Mouse (Mus musculus): ENCODE measurements around the gene Ctla2a. TPM values are rescaled to one million over a fixed set of nuclear protein-coding genes. Genes with fewer than 3 reads are reported as not detected.
"Not testable (repeated sequence)": the region's sequence is repeated elsewhere in the genome, so short reads cannot be mapped to it uniquely, and the experiment has no call there.

Ctla2a gene
- 12.0 and 13.4 TPM in 2 replicates for polyA plus RNA-seq (2012; rRNA removed)

- peak in 1 of 2 experiments; percentile 17 for DNase-seq (ENCODE audit: low read depth in 1 of 2, low spot score in 2 of 2)
- H3K27ac ChIP-seq (ENCODE audit: insufficient read depth, low read length) = no peak within 1 kb of the TSS
- H3K27me3 ChIP-seq (ENCODE audit: control insufficient read depth, insufficient read depth, low read length) = no peaks in the 10 kb centered on the region
- TF ChIP-seq CTCF (IDR thresholded peaks at IDR 0.05; ENCODE audit: extremely low read depth, insufficient read depth, insufficient read length, insufficient replicate concordance) = no peak
- TF ChIP-seq POLR2A (IDR thresholded peaks at IDR 0.05; ENCODE audit: low read depth, low read length) = no peak
- H3K4me3 ChIP-seq (ENCODE audit: extremely low read depth, insufficient read depth, insufficient read length) = no peak within 1 kb of the TSS
- H3K4me1 ChIP-seq (ENCODE audit: control insufficient read depth, insufficient read depth, insufficient read length) = no peaks in the 10 kb centered on the region
- no peaks in the 10 kb centered on the region for H3K36me3 ChIP-seq (ENCODE audit: control insufficient read depth, insufficient read depth, low read length)
- WGBS = 3% methylated on average over 5 of the region's 5 CpGs
These were observed at the start of gene Ctla2a, which contains the start of gene Gm49391 for GRCm38 (mm10) chr13:60936500-60936901. Gene Ctla2a (minus strand): TSS chr13:60936625. Gene Gm49391 (minus strand): TSS chr13:60936571.

DNA sequence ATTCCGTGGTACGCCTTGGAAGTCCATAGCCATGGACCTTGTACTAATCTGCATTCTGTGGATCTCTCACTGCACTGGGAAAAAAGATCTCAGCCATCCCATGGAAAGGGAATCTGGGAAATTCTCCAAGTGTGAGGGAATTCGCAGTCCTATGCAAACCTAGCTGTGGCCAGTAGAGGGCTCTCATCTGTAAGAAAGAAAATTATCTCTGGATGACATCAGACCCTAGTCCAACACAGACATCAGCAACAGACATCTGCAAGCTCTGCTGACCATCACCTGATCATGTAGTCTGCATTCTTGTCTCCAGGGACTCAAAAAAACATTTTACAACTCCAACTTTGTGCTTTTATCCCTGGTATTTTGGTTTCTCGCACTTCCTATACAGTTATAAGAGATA, 35.9 kb upstream of the Ctla2a start:
- not testable (repeated sequence) for DNase-seq (ENCODE audit: low read depth in 1 of 2, low spot score in 2 of 2); H3K27ac ChIP-seq (ENCODE audit: insufficient read depth, low read length); H3K4me1 ChIP-seq (ENCODE audit: control insufficient read depth, insufficient read depth, insufficient read length); H3K4me3 ChIP-seq (ENCODE audit: extremely low read depth, insufficient read depth, insufficient read length); H3K36me3 ChIP-seq (ENCODE audit: control insufficient read depth, insufficient read depth, low read length); H3K27me3 ChIP-seq (ENCODE audit: control insufficient read depth, insufficient read depth, low read length)
- 82% methylated on average over 4 of the region's 4 CpGs for WGBS

GRCm38 (mm10) chr13:60963985-60964384, 27.6 kb upstream of the Ctla2a start:
- DNase-seq (ENCODE audit: low read depth in 1 of 2, low spot score in 2 of 2); H3K4me3 ChIP-seq (ENCODE audit: extremely low read depth, insufficient read depth, insufficient read length); H3K4me1 ChIP-seq (ENCODE audit: control insufficient read depth, insufficient read depth, insufficient read length); H3K27ac ChIP-seq (ENCODE audit: insufficient read depth, low read length); H3K36me3 ChIP-seq (ENCODE audit: control insufficient read depth, insufficient read depth, low read length); H3K27me3 ChIP-seq (ENCODE audit: control insufficient read depth, insufficient read depth, low read length): not testable (repeated sequence)
- 55% methylated on average over 5 of the region's 5 CpGs for WGBS

- H3K4me3 ChIP-seq (ENCODE audit: extremely low read depth, insufficient read depth, insufficient read length) = no peak overlapping the region
- DNase-seq (ENCODE audit: low read depth in 1 of 2, low spot score in 2 of 2) = no peak
- H3K27me3 ChIP-seq (ENCODE audit: control insufficient read depth, insufficient read depth, low read length) = no peaks in the 10 kb centered on the region
- WGBS = 78% methylated on average over 5 of the region's 5 CpGs
- H3K36me3 ChIP-seq (ENCODE audit: control insufficient read depth, insufficient read depth, low read length) = no peaks in the 10 kb centered on the region
- H3K4me1 ChIP-seq (ENCODE audit: control insufficient read depth, insufficient read depth, insufficient read length) = no peaks in the 10 kb centered on the region
- TF ChIP-seq POLR2A (IDR thresholded peaks at IDR 0.05; ENCODE audit: low read depth, low read length) (no peak), CTCF (IDR thresholded peaks at IDR 0.05; ENCODE audit: extremely low read depth, insufficient read depth, insufficient read length, insufficient replicate concordance) (no peak)
- H3K27ac ChIP-seq (ENCODE audit: insufficient read depth, low read length) = no peak overlapping the region
These were observed 25.3 kb upstream of the Ctla2a start for GRCm38 (mm10) chr13:60961706-60962105.

- H3K27ac ChIP-seq (ENCODE audit: insufficient read depth, low read length); H3K27me3 ChIP-seq (ENCODE audit: control insufficient read depth, insufficient read depth, low read length): not testable (repeated sequence)
- WGBS = 80% methylated on average over 3 of the region's 3 CpGs
These were observed 5.5 kb upstream of the Ctla2a start, which contains the start of gene Tpbpa for GRCm38 (mm10) chr13:60941884-60942283. Gene Tpbpa (minus strand): TSS chr13:60941984.

DNA sequence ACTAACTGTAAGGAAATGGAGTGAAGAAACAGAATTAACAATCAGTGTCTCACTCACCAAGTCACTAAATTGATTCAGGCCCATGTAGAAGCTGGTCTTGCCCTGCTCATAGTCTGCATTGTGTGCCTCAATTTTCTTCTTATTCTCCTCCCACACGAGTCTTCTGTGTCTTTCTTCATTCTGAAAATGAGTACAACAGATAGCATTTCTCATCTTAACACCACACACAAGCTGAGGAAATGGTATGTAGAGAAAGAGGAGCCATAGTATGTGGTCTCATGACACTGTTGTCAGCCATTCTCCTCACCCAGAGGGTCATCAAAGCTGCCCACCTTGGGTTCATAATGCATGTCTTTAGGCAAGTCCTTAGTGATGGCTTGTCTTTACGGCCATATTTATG, 935 bp downstream of the Ctla2a start, which contains the start of gene Gm49393:
TSS of gene Gm49393 (minus strand) at position 101 of the 400 bp plus-strand sequence.
- 61% methylated on average over 2 of the region's 2 CpGs for WGBS
- not testable (repeated sequence) for H3K4me3 ChIP-seq (ENCODE audit: extremely low read depth, insufficient read depth, insufficient read length); H3K27me3 ChIP-seq (ENCODE audit: control insufficient read depth, insufficient read depth, low read length); H3K4me1 ChIP-seq (ENCODE audit: control insufficient read depth, insufficient read depth, insufficient read length); DNase-seq (ENCODE audit: low read depth in 1 of 2, low spot score in 2 of 2); H3K36me3 ChIP-seq (ENCODE audit: control insufficient read depth, insufficient read depth, low read length); H3K27ac ChIP-seq (ENCODE audit: insufficient read depth, low read length)

More at GRCm38 (mm10) chr13:60941884-60942283, 5.5 kb upstream of the Ctla2a start, which contains the start of gene Tpbpa:
- not testable (repeated sequence) for DNase-seq (ENCODE audit: low read depth in 1 of 2, low spot score in 2 of 2); H3K4me1 ChIP-seq (ENCODE audit: control insufficient read depth, insufficient read depth, insufficient read length); H3K4me3 ChIP-seq (ENCODE audit: extremely low read depth, insufficient read depth, insufficient read length); H3K36me3 ChIP-seq (ENCODE audit: control insufficient read depth, insufficient read depth, low read length)

- DNase-seq (ENCODE audit: low read depth in 1 of 2, low spot score in 2 of 2) = not testable (repeated sequence)
- WGBS = 63% methylated on average over 2 of the region's 2 CpGs
These were observed 31.6 kb downstream of the Ctla2a start, which contains the start of gene Tpbpb for GRCm38 (mm10) chr13:60904780-60905179. Gene Tpbpb (minus strand): TSS chr13:60904880.

DNA sequence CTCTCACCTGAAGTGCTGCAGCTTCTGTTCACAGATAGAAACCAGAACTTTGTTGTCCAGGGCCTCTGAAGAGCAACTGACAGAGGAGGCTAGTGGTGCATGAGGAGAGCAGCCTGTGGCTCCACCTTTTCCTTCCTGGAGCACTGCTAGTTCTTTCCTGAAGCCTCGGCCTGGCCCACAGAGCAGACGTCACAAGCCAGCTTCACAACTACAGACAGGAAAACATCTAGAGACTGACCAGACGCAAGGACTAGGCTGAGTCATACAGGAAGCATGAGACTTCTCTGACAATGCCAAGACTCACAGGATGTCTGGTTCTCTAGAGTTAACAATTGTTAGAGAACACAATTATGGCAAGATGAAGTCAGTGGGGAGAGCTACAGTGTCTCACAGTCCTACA, 39.1 kb downstream of the Ctla2a start, which contains the start of gene Ctla2b:
TSS of gene Ctla2b (minus strand) at position 120 of the 400 bp plus-strand sequence.
- Histone ChIP-seq H3K4me3 (ENCODE audit: extremely low read depth, insufficient read depth, insufficient read length) (no peak within 1 kb of the TSS), H3K27ac (ENCODE audit: insufficient read depth, low read length) (no peak within 1 kb of the TSS; the same call in 1 of the 2 replicates), H3K4me1 (ENCODE audit: control insufficient read depth, insufficient read depth, insufficient read length) (no peaks in the 10 kb centered on the region), H3K27me3 (ENCODE audit: control insufficient read depth, insufficient read depth, low read length) (no peaks in the 10 kb centered on the region), H3K36me3 (ENCODE audit: control insufficient read depth, insufficient read depth, low read length) (no peaks in the 10 kb centered on the region)
- DNase-seq (ENCODE audit: low read depth in 1 of 2, low spot score in 2 of 2) = peak; percentile 4 to 14
- WGBS = 4% methylated on average over 3 of the region's 3 CpGs
- TF ChIP-seq POLR2A (IDR thresholded peaks at IDR 0.05; ENCODE audit: low read depth, low read length) (no peak), CTCF (IDR thresholded peaks at IDR 0.05; ENCODE audit: extremely low read depth, insufficient read depth, insufficient read length, insufficient replicate concordance) (no peak)

More at GRCm38 (mm10) chr13:60904780-60905179, 31.6 kb downstream of the Ctla2a start, which contains the start of gene Tpbpb:
- H3K27ac ChIP-seq (ENCODE audit: insufficient read depth, low read length); H3K4me3 ChIP-seq (ENCODE audit: extremely low read depth, insufficient read depth, insufficient read length); H3K36me3 ChIP-seq (ENCODE audit: control insufficient read depth, insufficient read depth, low read length); H3K27me3 ChIP-seq (ENCODE audit: control insufficient read depth, insufficient read depth, low read length); H3K4me1 ChIP-seq (ENCODE audit: control insufficient read depth, insufficient read depth, insufficient read length): not testable (repeated sequence)

- WGBS = 84% methylated on average over 8 of the region's 8 CpGs
- not testable (repeated sequence) for DNase-seq (ENCODE audit: low read depth in 1 of 2, low spot score in 2 of 2); H3K4me3 ChIP-seq (ENCODE audit: extremely low read depth, insufficient read depth, insufficient read length); H3K4me1 ChIP-seq (ENCODE audit: control insufficient read depth, insufficient read depth, insufficient read length); H3K27ac ChIP-seq (ENCODE audit: insufficient read depth, low read length); H3K27me3 ChIP-seq (ENCODE audit: control insufficient read depth, insufficient read depth, low read length); H3K36me3 ChIP-seq (ENCODE audit: control insufficient read depth, insufficient read depth, low read length)
These were observed 39.6 kb downstream of the Ctla2a start, which contains the start of gene Gm49392 for GRCm38 (mm10) chr13:60896794-60897193. Gene Gm49392 (minus strand): TSS chr13:60896894.

Measured in spleen, adult 2 months (tissue).